Mouse (Mus musculus): Measurements from ENCODE around the gene Klhl21. TPM values are rescaled to one million over a fixed set of nuclear protein-coding genes. Genes with fewer than 3 reads are reported as not detected.
A peak's percentile ranks its signal among the peaks of the same experiment; 100 is the strongest.

Gene Klhl21
- polyA plus RNA-seq, 1 experiment from 2014 or later, result 4.2 TPM

GRCm38 (mm10) chr4:152039831-152040310, 31.3 kb downstream of the Klhl21 start:
- Histone ChIP-seq H3K27ac (ENCODE audit: low read depth) (peak overlapping the region; percentile 52), H3K4me3 (ENCODE audit: low read depth, low read length) (peak overlapping the region; percentile 91), H3K4me2 (ENCODE audit: low read depth, low read length) (peak overlapping the region; percentile 100), H3K36me3 (replicated peaks; ENCODE audit: insufficient read depth, low read length) (peaks cover 36% of the 10 kb centered on the region), H3K4me1 (ENCODE audit: insufficient read depth) (peaks cover 11% of the 10 kb centered on the region), H3K27me3 (ENCODE audit: insufficient read depth, low read length) (no peaks in the 10 kb centered on the region), H3K9me3 (ENCODE audit: low read length) (no peaks in the 10 kb centered on the region), H3K9ac (replicated peaks) (peak overlapping the region; percentile 90)
- TF ChIP-seq CTCF (IDR thresholded peaks at IDR 0.05; ENCODE audit: low read depth) (no peak), EP300 (IDR thresholded peaks at IDR 0.05; ENCODE audit: low read depth) (no peak)
- no peak for DNase-seq
- ATAC-seq, result no peak
- WGBS (ENCODE audit: insufficient replicate concordance), result 2% methylated on average over 25 of the region's 25 CpGs

- TF ChIP-seq EP300 (IDR thresholded peaks at IDR 0.05; ENCODE audit: low read depth), result no peak
- no peak for TF ChIP-seq CTCF (IDR thresholded peaks at IDR 0.05; ENCODE audit: low read depth)
- no peak overlapping the region for H3K27ac ChIP-seq (ENCODE audit: low read depth)
- 89% methylated on average over 22 of the region's 22 CpGs for WGBS (ENCODE audit: insufficient replicate concordance)
- no peak overlapping the region for H3K9ac ChIP-seq (replicated peaks)
- H3K27me3 ChIP-seq (ENCODE audit: insufficient read depth, low read length), result no peaks in the 10 kb centered on the region
- no peak overlapping the region for H3K4me2 ChIP-seq (ENCODE audit: low read depth, low read length)
- no peak overlapping the region for H3K4me3 ChIP-seq (ENCODE audit: low read depth, low read length)
- H3K4me1 ChIP-seq (ENCODE audit: insufficient read depth), result peaks cover 11% of the 10 kb centered on the region
- peaks cover 51% of the 10 kb centered on the region for H3K36me3 ChIP-seq (replicated peaks; ENCODE audit: insufficient read depth, low read length)
- DNase-seq (no peak), ATAC-seq (no peak)
- no peaks in the 10 kb centered on the region for H3K9me3 ChIP-seq (ENCODE audit: low read length)
Observed at GRCm38 (mm10) chr4:152041924-152042641, 33.5 kb downstream of the Klhl21 start.

GRCm38 (mm10) chr4:152043171-152043570, 34.6 kb downstream of the Klhl21 start:
- Histone ChIP-seq H3K27me3 (ENCODE audit: insufficient read depth, low read length) (no peaks in the 10 kb centered on the region), H3K4me3 (ENCODE audit: low read depth, low read length) (no peak overlapping the region), H3K4me2 (ENCODE audit: low read depth, low read length) (no peak overlapping the region), H3K36me3 (replicated peaks; ENCODE audit: insufficient read depth, low read length) (peaks cover 62% of the 10 kb centered on the region), H3K4me1 (ENCODE audit: insufficient read depth) (peaks cover 11% of the 10 kb centered on the region), H3K27ac (ENCODE audit: low read depth) (no peak overlapping the region), H3K9ac (replicated peaks) (no peak overlapping the region), H3K9me3 (ENCODE audit: low read length) (no peaks in the 10 kb centered on the region)
- DNase-seq (no peak), ATAC-seq (no peak)
- TF ChIP-seq CTCF (IDR thresholded peaks at IDR 0.05; ENCODE audit: low read depth) (no peak), EP300 (IDR thresholded peaks at IDR 0.05; ENCODE audit: low read depth) (no peak)
- WGBS (ENCODE audit: insufficient replicate concordance), result 82% methylated on average over 3 of the region's 3 CpGs

GRCm38 (mm10) chr4:152044609-152045008, 36.0 kb downstream of the Klhl21 start:
- H3K4me2 ChIP-seq (ENCODE audit: low read depth, low read length), result no peak overlapping the region
- H3K4me3 ChIP-seq (ENCODE audit: low read depth, low read length), result no peak overlapping the region
- H3K4me1 ChIP-seq (ENCODE audit: insufficient read depth), result peaks cover 10% of the 10 kb centered on the region
- H3K27ac ChIP-seq (ENCODE audit: low read depth), result no peak overlapping the region
- H3K27me3 ChIP-seq (ENCODE audit: insufficient read depth, low read length), result no peaks in the 10 kb centered on the region
- WGBS (ENCODE audit: insufficient replicate concordance), result 75% methylated on average over 6 of the region's 6 CpGs
- peaks cover 70% of the 10 kb centered on the region for H3K36me3 ChIP-seq (replicated peaks; ENCODE audit: insufficient read depth, low read length)
- H3K9me3 ChIP-seq (ENCODE audit: low read length), result no peaks in the 10 kb centered on the region
- no peak for DNase-seq
- no peak for ATAC-seq
- TF ChIP-seq EP300 (IDR thresholded peaks at IDR 0.05; ENCODE audit: low read depth) (no peak), CTCF (IDR thresholded peaks at IDR 0.05; ENCODE audit: low read depth) (no peak)
- H3K9ac ChIP-seq (replicated peaks), result no peak overlapping the region

GRCm38 (mm10) chr4:152062390-152063110, 53.9 kb downstream of the Klhl21 start:
- Histone ChIP-seq H3K9me3 (ENCODE audit: low read length) (no peaks in the 10 kb centered on the region), H3K36me3 (replicated peaks; ENCODE audit: insufficient read depth, low read length) (peaks cover 23% of the 10 kb centered on the region), H3K4me3 (ENCODE audit: low read depth, low read length) (no peak overlapping the region), H3K9ac (replicated peaks) (no peak overlapping the region), H3K27me3 (ENCODE audit: insufficient read depth, low read length) (no peaks in the 10 kb centered on the region), H3K27ac (ENCODE audit: low read depth) (no peak overlapping the region), H3K4me2 (ENCODE audit: low read depth, low read length) (no peak overlapping the region), H3K4me1 (ENCODE audit: insufficient read depth) (0 out of 2 replicates have a peak, but pooled peaks cover 3% of the 10 kb centered on the region)
- DNase-seq (no peak), ATAC-seq (peak; percentile 90)
- TF ChIP-seq CTCF (IDR thresholded peaks at IDR 0.05; ENCODE audit: low read depth), result no peak
- no peak for TF ChIP-seq EP300 (IDR thresholded peaks at IDR 0.05; ENCODE audit: low read depth)
- 51% methylated on average over 9 of the region's 9 CpGs for WGBS (ENCODE audit: insufficient replicate concordance)

- TF ChIP-seq EP300 (IDR thresholded peaks at IDR 0.05; ENCODE audit: low read depth) (no peak), CTCF (IDR thresholded peaks at IDR 0.05; ENCODE audit: low read depth) (no peak)
- ATAC-seq, result no peak
- no peak for DNase-seq
- no peak overlapping the region for H3K9ac ChIP-seq (replicated peaks)
- no peaks in the 10 kb centered on the region for H3K9me3 ChIP-seq (ENCODE audit: low read length)
- H3K4me2 ChIP-seq (ENCODE audit: low read depth, low read length), result no peak overlapping the region
- H3K36me3 ChIP-seq (replicated peaks; ENCODE audit: insufficient read depth, low read length), result no peaks in the 10 kb centered on the region
- 0 out of 2 replicates have a peak, but pooled peaks cover 2% of the 10 kb centered on the region for H3K4me1 ChIP-seq (ENCODE audit: insufficient read depth)
- no peak overlapping the region for H3K27ac ChIP-seq (ENCODE audit: low read depth)
- no peaks in the 10 kb centered on the region for H3K27me3 ChIP-seq (ENCODE audit: insufficient read depth, low read length)
- H3K4me3 ChIP-seq (ENCODE audit: low read depth, low read length), result no peak overlapping the region
Observed at GRCm38 (mm10) chr4:152067280-152067679, 58.7 kb downstream of the Klhl21 start.

Other genes starting within 250 kb of the Klhl21 start
- gene Camta1, start 146.9 kb upstream of the Klhl21 start, polyA plus RNA-seq (2015; fragmentation: Nextera tagmentation; extraction: Ambion mirVana), result 47.9 and 48.3 TPM in 2 replicates
- gene Dnajc11, start 75.1 kb upstream of the Klhl21 start, polyA plus RNA-seq (2015; fragmentation: Nextera tagmentation; extraction: Ambion mirVana), result 28.8 and 29.2 TPM in 2 replicates
- gene Thap3, start 19.8 kb upstream of the Klhl21 start, polyA plus RNA-seq (2015; fragmentation: Nextera tagmentation; extraction: Ambion mirVana), result 5.7 and 6.8 TPM in 2 replicates
- 3.6 and 4.1 TPM in 2 replicates for gene Phf13, start 12.5 kb upstream of the Klhl21 start, polyA plus RNA-seq (2015; fragmentation: Nextera tagmentation; extraction: Ambion mirVana)
- gene Zbtb48, start 18.9 kb downstream of the Klhl21 start, polyA plus RNA-seq (2015; fragmentation: Nextera tagmentation; extraction: Ambion mirVana), result 7.4 and 8.5 TPM in 2 replicates
- gene Tas1r1, start 29.8 kb downstream of the Klhl21 start, polyA plus RNA-seq (2015; fragmentation: Nextera tagmentation; extraction: Ambion mirVana), result 0.07 TPM in 2 replicates
- 8.0 and 8.5 TPM in 2 replicates for gene Nol9, start 30.5 kb downstream of the Klhl21 start, polyA plus RNA-seq (2015; fragmentation: Nextera tagmentation; extraction: Ambion mirVana)
- 1.8 and 2.1 TPM in 2 replicates for gene Plekhg5, start 63.7 kb downstream of the Klhl21 start, polyA plus RNA-seq (2015; fragmentation: Nextera tagmentation; extraction: Ambion mirVana)
- 0.15 TPM in 1 of 2 replicates, not detected in the other for gene Tnfrsf25, start 107.1 kb downstream of the Klhl21 start, polyA plus RNA-seq (2015; fragmentation: Nextera tagmentation; extraction: Ambion mirVana)
- 1.8 and 2.2 TPM in 2 replicates for gene Espn, start 143.6 kb downstream of the Klhl21 start, polyA plus RNA-seq (2015; fragmentation: Nextera tagmentation; extraction: Ambion mirVana)
- not detected in 2 replicates for gene Hes2, start 150.1 kb downstream of the Klhl21 start, polyA plus RNA-seq (2015; fragmentation: Nextera tagmentation; extraction: Ambion mirVana)
- gene Acot7, start 169.3 kb downstream of the Klhl21 start, polyA plus RNA-seq (2015; fragmentation: Nextera tagmentation; extraction: Ambion mirVana), result 10.7 and 12.0 TPM in 2 replicates